Mouse (Mus musculus) T-helper 1 cell (primary cell): ENCODE results near the gene Cyct.

Experiments
- in situ Hi-C: fragments of 300-600 bp; cut with MboI, MseI; formaldehyde crosslinking; loops from one replicate; pipeline ENCODE4 v1.15.1; 2025; ENCODE audit warnings: high pct_unique_total_duplicates

Gene Cyct

DNA sequence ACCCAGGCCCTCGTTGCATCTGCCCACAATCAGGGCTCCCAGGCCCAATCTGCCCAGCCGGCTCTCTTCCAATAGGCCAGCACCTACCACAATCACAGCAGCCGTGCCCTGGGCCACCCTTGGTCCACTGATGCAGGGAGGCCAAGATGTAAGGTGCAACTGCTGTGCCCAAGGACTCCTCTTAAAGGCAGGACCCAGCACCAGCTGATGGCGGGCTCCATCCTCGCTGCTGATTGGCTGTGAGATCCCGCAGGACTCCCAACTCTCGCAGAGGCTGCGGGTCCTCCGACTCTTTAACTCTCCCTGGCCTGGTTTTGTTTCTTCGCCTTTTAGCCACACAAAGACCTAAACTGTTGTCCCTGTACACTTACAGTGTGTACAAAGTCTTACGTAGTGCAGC is at the start of gene Cyct:
Gene Cyct, minus strand, starts transcription at position 225 of the 400 bp plus-strand sequence.
- in situ Hi-C loops = no loop called here

DNA sequence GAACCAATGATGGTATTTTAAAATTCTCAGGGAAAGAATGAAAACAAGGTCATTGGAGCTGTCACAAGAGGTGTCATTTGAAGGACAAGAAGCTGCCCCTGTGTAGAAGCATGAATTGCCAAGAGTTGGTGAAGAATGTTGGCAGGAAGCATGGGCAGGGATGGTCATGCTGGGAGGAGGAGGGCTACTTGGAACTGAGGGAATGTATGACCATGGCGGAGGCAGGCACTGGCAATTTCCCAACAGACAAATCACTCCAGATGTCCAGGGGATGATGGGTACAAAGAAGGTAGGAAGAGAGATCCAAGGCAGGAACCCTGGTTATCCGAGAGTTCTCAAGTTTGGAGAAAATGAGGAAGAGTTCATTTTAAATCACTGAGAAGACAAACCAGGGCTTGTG is 49.7 kb upstream of the Cyct start:
- in situ Hi-C loops = no loop called here

DNA sequence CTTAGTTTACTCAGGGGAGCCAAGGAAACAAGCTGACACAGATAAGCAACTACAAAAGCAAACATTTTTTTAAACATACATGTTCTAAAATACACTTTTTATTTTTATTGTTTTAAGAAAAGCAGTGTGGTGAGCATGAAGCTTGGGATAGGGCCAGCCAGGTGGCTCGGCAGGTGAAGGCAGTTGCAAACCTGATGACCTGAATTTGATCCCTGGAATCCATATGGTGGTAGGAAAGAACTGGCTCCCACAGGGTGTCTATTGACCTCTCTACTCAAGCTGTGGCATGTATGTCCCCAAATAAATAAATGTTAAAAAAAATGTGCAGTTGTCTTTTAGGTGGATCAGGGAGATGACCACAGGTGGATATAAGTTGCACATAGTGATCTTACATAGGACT is 49.3 kb upstream of the Cyct start:
- in situ Hi-C loops = no loop called here

DNA sequence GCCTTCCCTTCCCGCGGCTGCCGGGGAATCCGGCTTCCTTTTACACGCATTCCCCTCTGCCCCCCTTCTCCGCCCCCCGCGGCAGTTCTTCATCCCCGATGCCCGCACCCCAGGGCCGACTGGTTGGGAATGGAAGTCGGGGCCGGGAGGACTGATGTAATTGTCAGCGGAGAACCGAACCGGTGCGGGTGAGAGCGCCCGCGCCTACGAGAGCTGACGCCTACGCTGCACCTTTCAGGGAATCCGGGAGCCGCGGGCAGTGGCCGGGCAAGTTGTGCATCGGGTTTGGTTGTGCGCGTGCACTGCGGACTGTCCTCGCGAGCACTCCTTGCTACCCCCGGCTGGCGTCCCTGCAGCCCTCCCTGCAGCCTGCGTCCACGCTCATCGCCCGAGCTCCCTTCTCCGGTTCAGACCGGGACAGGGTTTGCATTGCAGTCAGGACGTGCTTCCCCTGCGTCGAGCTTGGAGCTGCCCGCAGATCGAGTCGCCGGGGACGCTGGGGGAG is 46.7 kb upstream of the Cyct start:
- in situ Hi-C loops = no loop called here

DNA sequence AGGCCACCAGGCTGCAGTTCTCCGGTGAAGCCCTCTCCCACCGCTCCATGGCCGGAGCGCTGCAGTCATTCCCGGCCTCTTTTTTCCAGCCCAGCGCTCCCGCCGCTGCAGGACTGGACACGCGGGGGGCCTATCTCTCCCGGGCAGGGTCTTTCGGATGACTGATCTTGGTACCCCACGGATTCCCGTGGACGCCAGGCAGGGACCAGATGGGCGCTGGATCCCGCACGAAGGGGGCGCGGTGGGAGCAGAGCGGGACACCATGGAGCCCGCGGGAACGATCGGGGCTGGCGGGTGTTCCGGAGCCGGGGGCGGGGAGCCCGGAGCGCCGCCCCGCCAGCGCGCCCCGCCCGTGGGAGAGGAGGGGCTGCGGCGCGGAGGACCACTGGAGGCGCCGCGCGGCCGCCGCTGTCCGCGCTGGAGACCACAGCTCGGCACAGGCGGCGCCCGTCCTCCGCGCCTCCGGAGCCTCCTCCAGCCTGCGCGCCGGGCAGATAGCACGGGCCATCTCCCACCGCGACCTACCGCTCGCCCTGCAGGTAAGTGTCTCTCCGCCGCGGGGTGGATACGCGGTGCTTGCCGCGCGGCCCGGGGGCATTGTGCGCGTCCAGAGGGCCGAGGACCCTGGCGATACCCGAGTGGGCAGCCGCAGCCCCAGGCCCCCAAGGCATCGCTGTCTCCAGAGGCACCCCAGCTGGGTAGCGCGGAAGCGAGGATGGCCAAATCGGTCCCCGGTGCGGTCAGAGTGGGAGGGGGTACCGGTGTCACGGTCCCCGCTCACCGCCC is 46.1 kb upstream of the Cyct start, which contains the start of gene Osbpl6:
Gene Osbpl6, plus strand, starts transcription at position 358 of the 786 bp plus-strand sequence.
- in situ Hi-C loops = no loop called here

DNA sequence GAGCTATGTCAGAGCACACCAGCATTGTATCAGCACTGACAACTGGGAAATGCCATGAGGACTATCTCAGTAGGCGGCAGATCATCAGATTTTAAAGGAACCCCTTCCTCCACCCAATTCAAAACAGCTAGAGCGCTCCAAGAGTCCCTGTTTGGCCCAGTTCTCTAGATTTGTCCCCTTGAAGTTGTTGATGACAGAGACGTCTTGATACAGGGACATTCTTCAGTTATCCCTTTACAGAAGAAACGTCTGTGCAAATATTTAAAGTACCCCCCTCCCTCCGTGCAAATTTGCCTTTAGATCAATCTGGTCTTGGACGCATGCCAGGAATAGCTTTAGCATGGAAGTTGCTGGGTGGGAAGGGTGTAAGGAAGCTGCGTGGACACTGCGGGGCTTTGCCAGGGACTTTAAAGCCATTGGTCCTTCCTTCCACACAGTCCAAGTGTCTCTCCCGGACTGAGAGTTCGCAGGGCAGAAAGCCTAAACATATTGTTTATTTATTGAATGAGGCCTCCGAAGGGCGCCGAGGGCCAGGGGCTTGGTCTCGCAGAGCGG is 45.4 kb upstream of the Cyct start:
- in situ Hi-C loops = no loop called here

DNA sequence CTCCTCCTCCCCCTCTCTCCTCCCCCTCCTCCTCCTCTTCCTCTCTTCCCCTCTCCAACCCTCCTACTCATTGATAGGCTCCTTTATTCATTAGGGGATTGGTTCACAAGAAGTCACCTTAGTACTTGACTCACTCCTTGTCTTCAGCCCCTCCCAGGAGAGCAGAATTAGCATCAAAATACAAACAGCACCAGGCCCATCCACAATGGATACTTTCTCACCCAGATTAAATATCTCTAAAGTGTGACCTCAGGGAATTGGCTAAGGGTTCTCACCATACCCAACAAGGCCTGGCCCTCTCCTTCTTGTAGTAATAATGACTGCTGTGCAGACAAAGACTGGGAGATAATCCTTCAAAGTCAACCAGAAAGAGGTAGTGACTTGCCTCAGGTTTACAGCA is 39.9 kb upstream of the Cyct start:
- in situ Hi-C loops = no loop called here

DNA sequence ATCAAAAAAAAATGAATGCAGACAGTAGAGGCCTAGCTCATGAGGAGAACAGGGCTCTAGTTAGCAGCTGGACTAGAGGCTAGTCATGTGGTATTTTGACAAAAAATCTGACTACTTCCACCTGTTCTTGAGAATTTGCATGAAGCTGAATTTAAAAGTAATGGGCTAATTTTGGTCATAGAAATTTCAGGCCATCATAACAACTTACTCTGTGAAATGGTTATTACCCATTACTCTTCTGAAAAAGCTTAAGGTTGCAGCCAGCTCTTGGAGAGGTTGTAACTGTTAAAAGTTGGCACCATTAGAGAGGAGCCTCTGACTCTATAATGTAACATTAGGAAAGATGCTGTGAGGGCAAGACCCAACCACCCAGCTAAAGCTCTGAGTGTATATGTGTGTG is 26.3 kb upstream of the Cyct start:
- in situ Hi-C loops = loop anchor here (25.0 kb wide), 1 partner anchor 1526 kb away; no protein-coding TSS in a partner anchor

DNA sequence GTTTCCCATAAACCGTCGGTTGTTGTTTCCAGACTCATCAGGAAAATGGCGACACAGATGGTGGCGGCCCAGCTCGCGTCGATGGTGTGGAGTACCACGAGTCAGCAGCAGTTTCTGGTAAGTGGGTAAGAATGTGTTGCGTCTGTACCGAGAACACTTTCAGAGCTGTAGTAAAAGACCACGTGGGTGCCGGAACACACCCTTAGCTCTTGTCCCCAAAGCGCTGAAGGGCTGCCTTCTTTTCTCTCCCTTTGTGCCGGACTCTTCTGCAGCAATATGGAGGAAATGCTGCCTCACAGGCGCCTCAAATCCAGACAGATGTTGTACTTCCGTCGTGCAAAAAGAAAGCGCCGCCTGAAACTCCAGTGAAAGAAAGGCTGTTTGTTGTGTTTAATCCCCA is 18.4 kb upstream of the Cyct start:
- in situ Hi-C loops = loop anchor here (25.0 kb wide), 1 partner anchor 1534 kb away; no protein-coding TSS in a partner anchor

DNA sequence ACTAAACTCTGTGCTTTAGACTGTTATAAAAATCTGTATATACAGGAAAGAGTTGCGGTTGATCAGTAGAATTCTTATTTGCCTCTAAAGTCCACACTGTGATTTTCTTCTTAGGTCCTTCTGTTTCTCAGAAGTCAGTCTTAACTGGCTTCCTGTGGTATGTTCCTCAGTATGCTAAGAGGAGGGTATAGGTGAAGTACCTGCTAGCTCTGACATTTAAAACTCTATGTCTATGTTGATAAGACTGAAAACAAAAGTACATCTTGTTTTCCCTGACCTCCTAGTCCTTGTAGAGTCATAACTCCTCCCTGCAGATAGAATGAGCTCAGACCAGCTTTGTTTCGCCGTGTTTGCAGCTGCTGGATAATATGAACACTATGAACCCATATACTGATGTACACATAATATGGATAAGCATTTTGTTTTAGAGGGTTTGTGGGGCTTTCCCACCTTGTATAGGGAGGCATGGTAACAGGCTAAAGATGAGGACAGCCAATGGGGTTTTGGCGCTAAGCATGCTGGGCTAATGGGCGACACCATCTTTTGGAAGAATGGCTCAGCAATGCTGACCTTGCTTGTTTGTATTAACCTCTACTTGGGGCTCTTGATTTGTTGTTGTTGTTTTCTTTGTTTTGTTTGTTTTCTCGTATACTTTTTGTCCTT is 14.4 kb upstream of the Cyct start:
- in situ Hi-C loops = loop anchor here (25.0 kb wide), 1 partner anchor 1538 kb away; no protein-coding TSS in a partner anchor

DNA sequence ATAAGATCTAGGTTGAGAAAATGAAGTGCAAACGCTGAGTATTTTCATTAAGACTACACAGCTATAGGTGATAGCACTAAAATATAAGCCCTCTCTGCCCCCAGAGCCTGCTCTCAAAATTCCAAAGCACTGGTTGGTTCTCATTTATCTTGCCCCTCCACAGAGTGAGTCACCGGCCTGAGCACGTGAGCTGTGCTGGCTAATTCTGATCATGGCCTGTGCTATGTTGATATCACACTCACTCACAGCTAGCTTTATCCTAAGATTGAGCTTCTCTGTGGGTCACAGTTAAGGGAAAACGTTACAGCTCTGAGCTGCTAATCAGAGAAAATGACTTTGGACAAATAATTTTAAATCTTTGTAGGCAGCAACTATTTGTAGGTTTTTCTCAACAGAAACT is 12.0 kb upstream of the Cyct start:
- in situ Hi-C loops = no loop called here

DNA sequence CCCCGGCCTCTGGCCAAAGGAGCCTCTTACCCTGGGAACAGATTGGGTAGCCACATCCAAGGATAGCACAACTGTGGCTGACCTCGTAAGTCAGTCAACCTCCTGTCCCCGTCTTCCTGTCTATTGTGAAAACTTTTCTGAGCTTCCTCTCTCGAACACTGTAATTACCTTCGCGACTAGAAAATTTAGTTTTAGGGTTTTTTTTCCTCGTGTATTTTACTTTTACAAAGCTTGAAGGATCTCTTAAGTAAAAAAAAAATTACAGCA is 10.3 kb upstream of the Cyct start:
- in situ Hi-C loops = no loop called here

DNA sequence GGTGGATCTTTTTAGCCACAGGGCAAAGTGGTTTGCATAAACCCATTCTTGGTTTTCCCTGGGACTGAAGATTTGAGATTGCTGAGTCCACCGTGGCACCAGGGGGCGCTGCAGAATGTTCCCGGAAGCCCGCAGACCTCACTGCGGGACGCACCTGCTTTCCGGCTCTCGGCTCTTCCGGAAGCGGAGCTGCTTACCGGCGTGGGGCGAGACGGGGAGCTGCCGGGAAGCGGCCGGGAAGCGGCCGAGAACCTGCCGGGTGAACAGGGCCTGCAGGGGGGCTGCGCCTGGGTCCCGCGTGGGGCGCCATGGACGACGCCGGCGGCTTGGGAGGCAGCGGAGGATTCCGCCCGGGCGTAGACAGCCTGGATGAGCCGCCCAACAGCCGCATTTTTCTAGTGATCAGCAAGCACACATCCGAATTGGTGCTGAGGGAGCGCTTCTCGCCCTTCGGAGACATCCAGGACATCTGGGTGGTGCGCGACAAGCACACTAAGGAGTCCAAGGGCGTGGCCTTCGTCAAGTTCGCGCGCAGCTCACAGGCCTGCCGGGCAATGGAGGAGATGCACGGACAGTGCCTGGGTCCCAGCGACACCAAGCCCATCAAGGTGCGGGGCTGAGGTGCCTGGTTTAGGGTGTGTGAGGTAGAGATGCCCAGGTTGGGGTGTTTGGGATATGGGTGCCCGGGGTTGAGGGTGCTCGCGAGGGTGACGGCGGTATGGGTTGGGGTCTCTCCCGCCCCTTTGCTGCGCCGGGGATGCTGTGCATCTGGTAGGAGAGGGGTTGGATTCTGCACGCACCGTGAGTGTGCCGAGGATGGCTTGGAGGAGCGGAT is 9.8 kb upstream of the Cyct start, which contains the start of gene Rbm45:
Gene Rbm45, plus strand, starts transcription at position 164 of the 835 bp plus-strand sequence.
- in situ Hi-C loops = no loop called here

DNA sequence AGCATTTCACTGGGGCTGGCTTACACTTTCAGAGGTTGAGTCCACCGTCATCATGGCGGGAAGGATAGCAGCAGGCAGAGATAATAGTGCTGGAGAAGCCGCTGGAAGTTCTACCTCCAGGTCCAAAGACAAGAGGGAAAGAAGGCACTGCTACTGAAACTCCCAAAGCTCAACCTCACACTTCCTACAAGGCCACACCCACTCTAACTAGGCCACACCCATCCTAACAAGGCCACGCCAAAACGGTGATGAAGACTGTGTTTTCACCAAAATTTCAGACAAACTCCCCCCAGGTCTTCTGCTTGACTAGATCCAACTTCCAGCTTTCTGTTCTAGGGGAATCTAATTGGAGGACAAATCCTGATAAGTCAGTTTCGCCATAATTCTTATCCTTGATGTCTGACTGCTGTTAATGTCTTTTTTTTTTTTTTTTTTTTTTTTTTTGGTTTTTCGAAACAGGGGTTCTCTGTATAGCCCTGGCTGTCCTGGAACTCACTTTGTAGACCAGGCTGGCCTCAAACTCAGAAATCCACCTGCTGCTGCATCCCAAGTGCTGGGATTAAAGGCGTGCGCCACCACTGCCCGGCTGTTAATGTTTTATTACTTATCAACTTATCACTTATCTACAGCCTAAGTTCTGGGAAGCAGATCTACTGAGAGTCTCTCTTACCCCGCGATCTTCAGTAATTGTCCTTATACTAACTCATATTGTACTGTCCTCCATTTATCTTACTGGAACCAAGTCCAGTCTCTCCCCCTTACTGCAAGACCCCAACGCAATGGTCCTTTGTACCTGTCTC is 8.8 kb upstream of the Cyct start:
- in situ Hi-C loops = no loop called here

DNA sequence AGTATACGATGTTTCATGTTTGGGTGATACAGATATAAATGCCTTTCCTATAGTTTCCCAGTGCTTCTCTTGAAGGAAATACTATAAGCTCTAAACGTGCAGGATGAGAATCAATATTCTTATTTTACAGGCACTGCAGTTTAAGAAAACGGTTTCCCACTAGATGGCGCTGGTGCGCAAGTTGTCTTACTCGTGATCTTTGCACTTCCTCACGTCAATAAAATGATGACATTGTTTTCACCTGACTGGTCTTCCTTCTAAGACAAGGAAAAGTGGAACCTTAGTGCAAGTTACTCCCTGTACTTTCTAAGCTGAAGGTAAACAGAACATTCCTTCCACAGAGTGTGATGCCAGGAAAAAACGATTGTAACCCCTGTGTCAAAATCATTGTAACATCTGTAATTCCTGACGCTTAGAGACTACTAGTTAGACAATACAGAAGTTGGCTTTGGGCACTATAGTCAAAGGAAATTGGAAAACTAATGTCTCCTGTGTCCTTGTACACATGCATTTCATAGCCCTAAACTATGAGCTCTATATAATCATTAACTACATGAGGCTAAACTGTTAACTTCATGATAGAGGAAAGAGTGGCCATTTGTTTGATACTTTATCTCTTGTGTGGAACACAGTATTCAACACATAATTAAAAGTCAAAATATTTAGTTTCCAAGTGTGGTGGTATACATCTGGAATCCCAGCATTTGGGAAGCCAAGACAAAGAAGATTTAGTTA is 7.1 kb upstream of the Cyct start:
- in situ Hi-C loops = no loop called here

DNA sequence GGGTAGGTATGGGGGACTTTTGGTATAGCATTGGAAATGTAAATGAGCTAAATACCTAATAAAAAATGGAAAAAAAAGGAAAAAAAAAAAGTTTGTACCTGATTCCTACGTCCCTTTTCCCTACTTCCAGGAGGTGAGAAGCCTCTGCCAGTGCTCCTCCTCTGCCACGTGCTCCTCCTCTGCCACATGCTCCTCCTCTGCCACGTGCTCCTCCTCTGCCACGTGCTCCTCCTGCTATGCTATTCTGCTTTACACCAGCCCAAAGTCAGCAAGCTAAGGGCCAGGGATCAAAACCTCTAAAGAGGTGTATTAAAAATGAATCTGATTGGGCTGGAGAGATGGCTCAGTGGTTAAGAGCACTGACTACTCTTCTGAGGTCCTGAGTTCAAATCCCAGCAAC is 5.6 kb upstream of the Cyct start:
- in situ Hi-C loops = no loop called here

DNA sequence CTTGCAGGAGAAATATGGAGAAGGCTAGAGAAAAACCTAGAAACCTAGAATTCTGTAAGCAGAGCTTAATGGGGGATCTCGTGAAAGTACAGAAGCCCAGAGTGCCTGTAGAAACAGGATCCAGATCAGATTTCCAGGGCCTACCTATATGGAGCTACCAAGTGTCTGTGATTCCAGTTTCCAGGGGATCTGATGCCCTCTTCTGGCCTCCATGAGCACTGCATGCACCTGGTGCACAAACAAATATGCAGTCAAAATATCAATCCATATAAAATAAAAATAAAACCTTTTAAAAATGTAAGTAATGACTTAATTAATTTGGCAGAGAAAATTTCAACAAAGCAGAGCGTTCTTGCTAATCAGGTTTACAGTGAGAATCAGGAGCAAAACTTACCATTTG is 1.9 kb upstream of the Cyct start:
- in situ Hi-C loops = no loop called here

DNA sequence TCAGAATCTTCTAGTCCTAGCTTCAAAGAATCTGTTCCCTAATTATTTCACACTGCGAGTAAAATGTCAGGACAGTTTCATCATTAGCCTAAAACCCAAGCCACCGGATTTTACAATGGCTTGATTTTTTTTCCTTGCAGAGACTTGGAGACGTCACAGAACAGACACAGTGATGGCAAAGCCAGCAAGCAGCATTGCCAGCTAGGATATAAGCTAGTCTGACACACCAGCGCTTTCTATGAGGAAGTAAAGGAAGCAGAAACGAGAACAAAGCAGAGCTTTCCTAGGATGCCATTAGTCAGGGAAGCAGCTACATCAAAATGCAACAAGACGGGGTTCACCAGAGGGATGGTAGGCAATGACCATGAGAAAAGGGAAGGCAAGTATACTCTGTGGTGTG is 12.4 kb downstream of the Cyct start:
- in situ Hi-C loops = no loop called here

DNA sequence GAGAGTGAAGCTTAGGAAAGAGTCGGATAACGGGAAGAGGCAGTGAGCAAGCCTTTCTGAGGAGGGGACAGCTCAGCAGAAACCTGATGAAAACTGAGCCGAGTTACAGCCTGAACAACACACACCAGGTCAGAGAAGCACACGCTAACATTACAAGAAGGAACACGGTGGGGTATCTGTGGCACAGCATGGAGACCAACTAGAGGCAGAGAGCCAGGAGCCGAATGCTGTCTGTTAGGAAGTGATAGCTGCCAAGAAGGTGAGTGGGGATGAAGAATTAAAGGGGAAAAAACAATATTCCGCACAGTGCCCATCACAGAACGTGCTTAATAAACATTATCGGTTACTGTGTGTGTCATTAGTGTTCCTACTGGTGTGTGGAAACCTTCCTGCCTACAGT is 18.1 kb downstream of the Cyct start:
- in situ Hi-C loops = no loop called here
